Mouse (Mus musculus): ENCODE measurements around the gene Golga4. TPM values are rescaled to one million over a fixed set of nuclear protein-coding genes. Genes with fewer than 3 reads are reported as not detected.

Golga4 gene
- polyA plus RNA-seq, 1 experiment from 2014 or later, result 64.0 TPM

DNA sequence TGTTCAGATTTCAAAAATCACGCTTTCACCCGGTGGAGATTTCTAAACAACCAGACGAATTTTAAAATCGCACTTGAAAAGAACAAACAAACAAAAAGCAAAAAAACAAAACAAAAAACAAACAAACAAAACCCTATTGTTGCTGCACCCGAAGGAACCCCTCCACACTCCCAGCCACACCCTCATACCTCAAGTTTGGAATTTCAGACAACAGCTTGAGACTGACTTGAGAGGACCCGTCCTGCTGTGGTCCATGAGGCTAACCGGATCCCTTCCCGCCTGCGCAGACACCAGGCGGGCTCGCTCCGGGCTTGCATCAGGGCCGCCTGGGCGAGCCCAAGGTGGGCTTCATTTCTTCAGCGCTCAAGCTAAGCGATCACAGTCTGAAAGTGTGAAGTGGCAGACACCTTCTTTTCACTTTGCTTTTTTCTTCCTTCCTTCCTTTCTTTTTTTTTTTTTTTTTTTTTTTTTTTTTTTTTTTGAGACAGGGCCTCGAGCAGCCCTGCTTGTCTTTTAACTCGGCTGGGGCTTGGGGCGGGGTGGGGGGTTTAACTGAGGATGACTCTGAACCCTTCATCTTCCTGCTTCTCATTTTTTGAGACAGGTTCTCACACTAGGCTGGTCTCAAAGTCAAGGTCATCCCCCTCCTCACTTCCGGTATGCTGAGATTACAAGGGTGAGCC is 17.0 kb upstream of the Golga4 start:
- H3K4me2 ChIP-seq (ENCODE audit: low read length), result peak overlapping the region; percentile 72
- H3K27ac ChIP-seq (replicated peaks in 1 of 2; ENCODE audit: control insufficient read depth in 1 of 2, insufficient read depth in 1 of 2, low read depth in 2 of 2, low read length in 2 of 2), result no peak overlapping the region
- no peaks in the 10 kb centered on the region for H3K36me3 ChIP-seq (ENCODE audit: control insufficient read depth, insufficient read depth, low read length)
- peaks cover 2 to 17% of the 10 kb centered on the region in 2 experiments; a peak in 3 of 4 replicates for H3K4me1 ChIP-seq (ENCODE audit: control insufficient read depth in 2 of 2, insufficient read depth in 2 of 2, low read length in 2 of 2)
- peak overlapping the region; percentile 50 for H3K4me3 ChIP-seq (ENCODE audit: control insufficient read depth in 1 of 2, insufficient read depth in 1 of 2, low read depth in 1 of 2, low read length in 2 of 2)
- 2% methylated on average over 20 of the region's 20 CpGs for WGBS
- 0 out of 2 replicates have a peak, but pooled peaks have one; percentile 10 for ATAC-seq (ENCODE audit: insufficient number of reproducible peaks, insufficient read depth, low FRiP score, low read depth)
- peaks cover 1% of the 10 kb centered on the region; the same call in 1 of the 2 replicates for H3K9me3 ChIP-seq (ENCODE audit: control insufficient read depth, low read length)
- peaks cover 43% of the 10 kb centered on the region for H3K27me3 ChIP-seq (ENCODE audit: control insufficient read depth, insufficient read depth, low read length)
- H3K9ac ChIP-seq (ENCODE audit: low read length), result peak overlapping the region; percentile 63

DNA sequence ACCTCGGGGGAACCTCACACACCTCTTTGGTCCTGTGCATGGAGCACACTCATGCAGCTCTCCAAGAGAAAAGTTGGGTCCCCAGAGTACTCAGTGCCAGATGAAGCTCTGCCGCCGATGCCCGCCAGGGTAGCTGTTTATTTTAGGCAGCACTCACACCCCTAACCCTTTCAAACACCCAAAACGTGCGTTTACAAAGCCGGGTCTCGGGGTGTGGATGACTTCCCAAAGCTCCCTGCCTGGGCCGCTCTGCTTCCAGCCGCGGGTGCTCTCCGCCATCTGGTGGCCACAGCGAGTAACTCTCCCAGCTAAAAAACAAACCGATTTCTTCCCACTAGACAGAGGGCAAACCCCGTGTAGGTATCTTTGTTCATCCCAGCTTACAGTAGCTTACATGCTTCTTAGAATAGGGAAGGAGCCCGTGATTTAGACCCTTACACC is 16.5 kb upstream of the Golga4 start:
- Histone ChIP-seq H3K9ac (ENCODE audit: low read length) (0 out of 2 replicates have a peak overlapping the region, but pooled peaks have one; percentile 41), H3K27ac (replicated peaks in 1 of 2; ENCODE audit: control insufficient read depth in 1 of 2, insufficient read depth in 1 of 2, low read depth in 2 of 2, low read length in 2 of 2) (no peak overlapping the region), H3K4me1 (ENCODE audit: control insufficient read depth in 2 of 2, insufficient read depth in 2 of 2, low read length in 2 of 2) (peaks cover 2 to 17% of the 10 kb centered on the region in 2 experiments; a peak in 3 of 4 replicates), H3K36me3 (ENCODE audit: control insufficient read depth, insufficient read depth, low read length) (no peaks in the 10 kb centered on the region), H3K4me3 (ENCODE audit: control insufficient read depth in 1 of 2, insufficient read depth in 1 of 2, low read depth in 1 of 2, low read length in 2 of 2) (peak overlapping the region; percentile 21 to 50), H3K9me3 (ENCODE audit: control insufficient read depth, low read length) (peaks cover 6% of the 10 kb centered on the region; the same call in 1 of the 2 replicates), H3K4me2 (ENCODE audit: low read length) (peak overlapping the region; percentile 72), H3K27me3 (ENCODE audit: control insufficient read depth, insufficient read depth, low read length) (peaks cover 38% of the 10 kb centered on the region)
- peak; percentile 58; the same call in 1 of the 2 replicates for ATAC-seq (ENCODE audit: insufficient number of reproducible peaks, insufficient read depth, low FRiP score, low read depth)
- WGBS, result under 1% methylated on average over 16 of the region's 16 CpGs

DNA sequence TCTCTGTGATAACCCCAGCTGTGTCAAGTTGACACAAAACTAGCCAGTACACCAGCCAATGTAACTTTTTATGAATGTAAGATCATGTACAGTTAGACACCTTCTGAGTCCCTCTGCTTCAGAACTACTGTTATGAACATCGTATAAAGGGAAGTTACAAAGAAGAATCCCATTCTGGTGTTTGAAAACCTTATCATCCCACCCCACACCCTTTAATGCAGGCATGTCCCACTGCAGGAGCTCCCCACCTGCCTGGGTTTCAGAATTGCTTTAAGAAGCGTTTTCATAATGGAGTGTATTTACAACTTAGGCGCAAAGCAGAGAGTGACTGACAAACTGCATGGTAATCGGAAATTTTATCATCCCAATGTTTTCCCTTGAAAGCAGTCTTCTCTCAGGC is 14.9 kb upstream of the Golga4 start:
- Histone ChIP-seq H3K27ac (replicated peaks in 1 of 2; ENCODE audit: control insufficient read depth in 1 of 2, insufficient read depth in 1 of 2, low read depth in 2 of 2, low read length in 2 of 2) (no peak overlapping the region), H3K27me3 (ENCODE audit: control insufficient read depth, insufficient read depth, low read length) (peaks cover 23% of the 10 kb centered on the region), H3K9me3 (ENCODE audit: control insufficient read depth, low read length) (peaks cover 6% of the 10 kb centered on the region; the same call in 1 of the 2 replicates), H3K36me3 (ENCODE audit: control insufficient read depth, insufficient read depth, low read length) (no peaks in the 10 kb centered on the region), H3K9ac (ENCODE audit: low read length) (no peak overlapping the region), H3K4me1 (ENCODE audit: control insufficient read depth in 2 of 2, insufficient read depth in 2 of 2, low read length in 2 of 2) (peaks cover 2 to 17% of the 10 kb centered on the region in 2 experiments; a peak in 3 of 4 replicates), H3K4me3 (ENCODE audit: control insufficient read depth in 1 of 2, insufficient read depth in 1 of 2, low read depth in 1 of 2, low read length in 2 of 2) (no peak overlapping the region), H3K4me2 (ENCODE audit: low read length) (no peak overlapping the region)
- 79% methylated on average over 4 of the region's 4 CpGs for WGBS
- no peak for ATAC-seq (ENCODE audit: insufficient number of reproducible peaks, insufficient read depth, low FRiP score, low read depth)

DNA sequence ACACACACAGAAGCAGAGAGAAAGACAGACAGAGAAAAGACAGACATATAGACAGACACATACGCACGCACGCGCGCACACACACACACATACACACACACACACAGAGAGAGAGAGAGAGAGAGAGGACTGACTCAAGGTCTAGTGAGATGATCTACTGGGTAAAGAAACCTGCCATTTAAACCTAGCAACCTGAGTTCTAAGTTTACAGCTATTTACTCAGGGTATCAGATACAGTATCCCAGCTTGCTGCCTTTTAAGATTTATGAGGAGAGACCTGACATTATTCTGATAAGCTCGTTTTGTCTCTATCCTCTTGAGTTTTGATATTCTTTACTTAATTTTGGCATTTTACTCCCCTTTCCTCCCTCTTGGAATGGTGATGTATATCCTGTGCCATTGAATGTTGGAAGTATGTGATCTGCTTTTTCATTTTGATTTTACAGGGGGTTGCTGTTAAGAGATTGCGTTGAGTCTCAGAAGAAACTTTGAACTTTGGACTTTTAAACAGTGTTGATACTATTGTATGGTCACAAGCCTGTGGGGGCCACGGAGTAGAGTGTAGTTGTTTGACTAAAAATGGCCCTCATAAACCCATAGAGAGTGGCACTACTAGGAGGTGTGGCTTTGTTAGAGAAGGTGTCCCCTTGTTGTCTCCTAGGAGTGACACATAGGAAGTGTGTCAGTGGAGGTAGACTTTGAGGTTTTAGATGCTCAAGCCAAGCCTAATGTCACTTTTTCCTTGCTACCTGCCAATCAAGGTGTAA is 13.0 kb upstream of the Golga4 start:
- Histone ChIP-seq H3K4me3 (ENCODE audit: control insufficient read depth in 1 of 2, insufficient read depth in 1 of 2, low read depth in 1 of 2, low read length in 2 of 2) (no peak overlapping the region), H3K9me3 (ENCODE audit: control insufficient read depth, low read length) (peaks cover 6% of the 10 kb centered on the region; the same call in 1 of the 2 replicates), H3K27ac (replicated peaks in 1 of 2; ENCODE audit: control insufficient read depth in 1 of 2, insufficient read depth in 1 of 2, low read depth in 2 of 2, low read length in 2 of 2) (no peak overlapping the region), H3K27me3 (ENCODE audit: control insufficient read depth, insufficient read depth, low read length) (peaks cover 5% of the 10 kb centered on the region), H3K9ac (ENCODE audit: low read length) (no peak overlapping the region), H3K4me2 (ENCODE audit: low read length) (no peak overlapping the region), H3K4me1 (ENCODE audit: control insufficient read depth in 2 of 2, insufficient read depth in 2 of 2, low read length in 2 of 2) (peaks cover 2 to 9% of the 10 kb centered on the region in 2 experiments; a peak in 2 of 4 replicates), H3K36me3 (ENCODE audit: control insufficient read depth, insufficient read depth, low read length) (no peaks in the 10 kb centered on the region)
- WGBS, result 77% methylated on average over 8 of the region's 8 CpGs
- no peak for ATAC-seq (ENCODE audit: insufficient number of reproducible peaks, insufficient read depth, low FRiP score, low read depth)

DNA sequence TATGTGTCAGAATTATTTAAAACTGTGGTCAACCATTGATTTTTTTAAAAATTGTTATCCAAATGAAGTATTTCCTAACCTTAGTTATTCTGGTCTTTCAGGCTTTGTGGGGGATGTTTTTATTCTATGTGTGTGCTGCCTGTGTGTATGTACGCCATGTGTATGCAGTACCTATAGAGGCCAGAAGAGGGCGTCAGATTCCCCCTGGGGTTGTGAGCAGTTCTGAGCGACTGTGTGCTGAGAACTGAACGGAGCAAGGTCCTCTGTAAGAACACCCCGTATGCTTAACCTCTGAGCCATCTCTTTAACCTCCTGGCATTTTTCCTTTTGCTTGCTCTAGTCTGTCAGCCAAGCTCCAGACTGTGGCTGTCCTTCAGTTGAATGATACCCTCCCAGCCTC is 12.0 kb upstream of the Golga4 start:
- Histone ChIP-seq H3K9ac (ENCODE audit: low read length) (no peak overlapping the region), H3K4me2 (ENCODE audit: low read length) (no peak overlapping the region), H3K4me1 (ENCODE audit: control insufficient read depth in 2 of 2, insufficient read depth in 2 of 2, low read length in 2 of 2) (peaks cover 0 to 3% of the 10 kb centered on the region in 2 experiments; a peak in 1 of 4 replicates), H3K36me3 (ENCODE audit: control insufficient read depth, insufficient read depth, low read length) (no peaks in the 10 kb centered on the region), H3K9me3 (ENCODE audit: control insufficient read depth, low read length) (peaks cover 6% of the 10 kb centered on the region; the same call in 1 of the 2 replicates), H3K4me3 (ENCODE audit: control insufficient read depth in 1 of 2, insufficient read depth in 1 of 2, low read depth in 1 of 2, low read length in 2 of 2) (no peak overlapping the region), H3K27ac (replicated peaks in 1 of 2; ENCODE audit: control insufficient read depth in 1 of 2, insufficient read depth in 1 of 2, low read depth in 2 of 2, low read length in 2 of 2) (no peak overlapping the region), H3K27me3 (ENCODE audit: control insufficient read depth, insufficient read depth, low read length) (no peaks in the 10 kb centered on the region; the same call in 1 of the 2 replicates)
- WGBS, result 88% methylated on average over 5 of the region's 5 CpGs
- no peak for ATAC-seq (ENCODE audit: insufficient number of reproducible peaks, insufficient read depth, low FRiP score, low read depth)

DNA sequence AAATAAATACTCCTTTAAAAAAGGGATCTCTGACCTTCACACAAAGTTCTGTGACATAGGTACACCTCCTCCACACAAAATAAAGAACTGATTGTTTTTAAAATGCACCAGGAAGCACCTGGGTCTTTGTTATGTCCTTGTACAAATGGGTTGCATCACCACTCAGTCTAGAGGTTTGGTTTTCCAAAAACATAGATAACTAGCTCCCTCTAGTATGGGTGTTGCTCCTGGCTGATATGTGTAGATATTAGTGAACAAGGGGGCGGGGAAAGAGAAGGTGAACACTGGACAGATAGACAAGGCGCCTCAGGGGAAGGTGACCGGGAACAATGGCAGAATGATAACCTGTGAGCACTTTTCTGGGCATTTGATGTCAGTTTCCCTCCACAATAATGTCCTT is 10.1 kb upstream of the Golga4 start:
- H3K27ac ChIP-seq (replicated peaks in 1 of 2; ENCODE audit: control insufficient read depth in 1 of 2, insufficient read depth in 1 of 2, low read depth in 2 of 2, low read length in 2 of 2), result no peak overlapping the region
- no peaks in the 10 kb centered on the region for H3K36me3 ChIP-seq (ENCODE audit: control insufficient read depth, insufficient read depth, low read length)
- WGBS, result 88% methylated on average over 3 of the region's 3 CpGs
- H3K4me2 ChIP-seq (ENCODE audit: low read length), result no peak overlapping the region
- H3K4me1 ChIP-seq (ENCODE audit: control insufficient read depth in 2 of 2, insufficient read depth in 2 of 2, low read length in 2 of 2), result no peaks in the 10 kb centered on the region
- no peak for ATAC-seq (ENCODE audit: insufficient number of reproducible peaks, insufficient read depth, low FRiP score, low read depth)
- H3K4me3 ChIP-seq (ENCODE audit: control insufficient read depth in 1 of 2, insufficient read depth in 1 of 2, low read depth in 1 of 2, low read length in 2 of 2), result no peak overlapping the region
- no peak overlapping the region for H3K9ac ChIP-seq (ENCODE audit: low read length)
- H3K9me3 ChIP-seq (ENCODE audit: control insufficient read depth, low read length), result peaks cover 6% of the 10 kb centered on the region; the same call in 1 of the 2 replicates
- H3K27me3 ChIP-seq (ENCODE audit: control insufficient read depth, insufficient read depth, low read length), result no peaks in the 10 kb centered on the region

DNA sequence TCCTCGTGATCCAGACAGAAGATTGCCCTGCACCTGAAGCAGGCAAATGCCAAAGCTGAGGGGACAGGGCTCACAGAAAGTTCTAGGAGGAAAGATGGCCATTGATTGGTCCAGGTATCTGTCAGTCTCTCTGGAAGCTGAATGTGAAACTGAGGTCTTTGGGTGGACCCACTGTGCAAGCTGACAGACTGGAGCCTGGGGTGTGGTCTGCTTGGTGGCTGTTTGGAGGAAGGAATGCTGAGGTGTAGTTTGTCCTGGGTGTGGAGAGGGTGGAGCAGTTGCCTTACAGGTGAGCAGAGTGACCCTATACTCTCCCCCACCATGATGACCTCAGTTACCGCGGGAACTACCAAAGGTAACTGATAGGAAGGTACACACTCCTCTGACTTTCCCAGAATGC is 9.1 kb upstream of the Golga4 start:
- no peak overlapping the region for H3K9ac ChIP-seq (ENCODE audit: low read length)
- H3K36me3 ChIP-seq (ENCODE audit: control insufficient read depth, insufficient read depth, low read length), result no peaks in the 10 kb centered on the region
- 84% methylated on average over 3 of the region's 3 CpGs for WGBS
- H3K4me1 ChIP-seq (ENCODE audit: control insufficient read depth in 2 of 2, insufficient read depth in 2 of 2, low read length in 2 of 2), result no peaks in the 10 kb centered on the region
- H3K9me3 ChIP-seq (ENCODE audit: control insufficient read depth, low read length), result peaks cover 6% of the 10 kb centered on the region; the same call in 1 of the 2 replicates
- no peak overlapping the region for H3K4me3 ChIP-seq (ENCODE audit: control insufficient read depth in 1 of 2, insufficient read depth in 1 of 2, low read depth in 1 of 2, low read length in 2 of 2)
- ATAC-seq (ENCODE audit: insufficient number of reproducible peaks, insufficient read depth, low FRiP score, low read depth), result no peak
- no peaks in the 10 kb centered on the region for H3K27me3 ChIP-seq (ENCODE audit: control insufficient read depth, insufficient read depth, low read length)
- H3K4me2 ChIP-seq (ENCODE audit: low read length), result no peak overlapping the region
- H3K27ac ChIP-seq (replicated peaks in 1 of 2; ENCODE audit: control insufficient read depth in 1 of 2, insufficient read depth in 1 of 2, low read depth in 2 of 2, low read length in 2 of 2), result no peak overlapping the region

All from heart, embryonic 14.5 days (tissue).